Mouse (Mus musculus): ENCODE measurements around the gene Akap2.

Akap2 gene

DNA sequence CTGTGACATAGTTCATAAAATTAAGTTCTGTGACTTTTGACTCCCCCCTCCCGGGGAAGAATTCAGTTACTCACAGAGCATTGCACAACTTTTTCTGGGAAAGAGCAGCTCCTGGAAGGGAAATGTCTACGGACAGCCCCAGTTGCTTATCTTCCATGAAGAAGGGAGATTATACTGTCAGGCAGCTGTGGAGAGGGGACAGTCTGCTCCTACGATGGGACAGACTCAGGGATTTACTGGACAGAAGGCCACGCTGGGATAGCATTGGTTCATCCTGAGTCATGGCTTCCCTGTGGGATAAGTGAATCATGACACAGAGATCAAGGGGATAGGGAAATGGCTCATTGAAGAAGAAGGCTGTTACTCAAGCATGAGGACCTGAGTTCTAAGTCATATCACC lies 121.9 kb downstream of the Akap2 start:
- no peak for DNase-seq

GRCm38 (mm10) chr4:57841911-57842310 lies 124.5 kb downstream of the Akap2 start:
- no peak for DNase-seq

GRCm38 (mm10) chr4:57842472-57843305 lies 125.2 kb downstream of the Akap2 start:
- no peak for DNase-seq

GRCm38 (mm10) chr4:57845031-57845431 lies 127.6 kb downstream of the Akap2 start:
- DNase-seq = no peak

GRCm38 (mm10) chr4:57845541-57846210 lies 128.2 kb downstream of the Akap2 start:
- no peak for DNase-seq

GRCm38 (mm10) chr4:57846381-57846990 lies 129.0 kb downstream of the Akap2 start:
- no peak for DNase-seq

GRCm38 (mm10) chr4:57846991-57847422 lies 129.6 kb downstream of the Akap2 start:
- DNase-seq = no peak

DNA sequence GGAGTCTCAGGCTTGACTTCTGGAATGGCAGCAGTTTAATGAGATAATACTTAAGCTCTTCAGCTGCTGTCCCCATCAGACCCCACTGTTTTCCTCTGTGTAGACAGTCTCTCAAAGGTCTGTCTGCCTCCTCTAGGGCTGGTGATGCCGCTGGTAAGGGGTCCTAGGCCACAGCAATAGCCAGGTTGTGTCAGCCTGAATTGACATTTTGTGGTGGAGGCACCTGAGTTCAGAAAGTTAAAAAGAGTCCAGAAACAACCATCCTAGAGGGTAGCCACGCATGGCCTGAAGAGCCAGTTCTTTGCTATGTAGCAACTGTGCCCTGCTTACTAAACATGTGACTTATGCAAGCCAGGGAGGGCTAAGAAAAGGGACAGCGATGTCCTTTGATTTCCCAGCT lies 130.2 kb downstream of the Akap2 start:
- no peak for DNase-seq

DNA sequence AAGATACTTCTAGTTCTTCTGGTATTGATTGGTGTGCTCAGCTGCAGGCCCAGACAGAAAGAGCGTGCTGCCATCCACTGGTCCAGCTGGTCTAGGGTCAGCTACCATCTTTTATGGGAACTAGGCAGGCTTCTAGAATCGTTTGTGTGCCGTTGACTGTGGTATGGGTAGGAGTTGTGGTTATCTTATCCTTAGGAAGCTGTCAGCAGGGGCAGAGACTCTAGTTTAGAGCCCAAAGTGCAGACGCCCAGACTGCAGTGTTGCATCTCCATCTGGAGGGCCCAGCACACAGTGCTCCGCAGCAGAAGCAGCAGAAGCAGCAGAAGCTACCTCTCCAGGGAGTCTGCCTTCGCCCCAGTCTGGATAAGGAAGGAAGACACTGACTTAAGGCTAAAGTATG lies 132.0 kb downstream of the Akap2 start:
- no peak for DNase-seq

DNA sequence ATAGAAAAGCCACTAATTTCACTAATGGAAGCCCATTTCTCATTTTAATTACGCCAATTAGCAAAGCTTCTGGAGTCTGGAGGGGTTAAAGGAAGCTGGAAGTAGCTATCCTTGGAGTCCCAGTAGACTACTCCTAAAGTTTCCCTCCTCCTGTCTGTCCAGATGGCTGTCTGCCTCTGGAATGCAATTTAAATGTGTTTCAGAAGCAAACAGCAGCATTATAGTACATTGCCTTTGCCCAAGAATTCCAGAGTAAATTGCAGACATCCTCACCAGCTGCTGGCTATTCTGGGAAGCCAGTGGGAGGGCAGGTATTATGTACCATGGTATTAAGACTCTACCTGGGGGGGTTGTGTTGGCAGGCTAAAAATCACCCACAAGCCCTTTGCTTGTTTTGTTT lies 134.3 kb downstream of the Akap2 start:
- DNase-seq = no peak

DNA sequence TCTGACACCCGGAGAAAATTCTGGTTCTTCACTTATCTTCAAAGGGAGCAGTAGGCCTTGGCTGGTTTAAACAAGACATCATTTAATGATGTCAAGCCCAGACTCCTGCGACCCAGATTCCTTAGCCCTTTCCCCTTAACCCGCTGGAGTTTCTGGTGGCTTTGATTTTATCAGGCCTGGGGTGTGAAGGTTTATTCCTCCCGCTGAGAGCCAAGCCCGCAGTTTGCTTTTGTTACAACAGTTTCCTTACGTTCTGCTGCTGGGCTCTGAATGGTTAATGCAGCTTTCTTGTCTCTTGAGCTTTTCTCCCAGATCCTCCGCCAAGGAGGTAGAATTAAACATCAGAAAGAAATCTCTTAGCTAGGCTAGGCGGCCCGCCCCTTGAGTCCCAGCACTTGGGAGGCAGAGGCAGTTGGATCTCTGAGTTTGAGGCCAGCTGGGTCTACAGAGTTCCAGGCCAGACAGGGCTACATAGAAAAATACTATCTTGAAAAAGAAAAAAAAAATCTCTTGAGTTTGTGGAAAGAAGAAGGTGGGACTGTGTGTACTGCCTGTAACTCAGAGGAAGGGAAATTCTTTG lies 135.1 kb downstream of the Akap2 start:
- no peak for DNase-seq

- DNase-seq = no peak
These were observed 136.7 kb downstream of the Akap2 start for GRCm38 (mm10) chr4:57854181-57854580.

DNA sequence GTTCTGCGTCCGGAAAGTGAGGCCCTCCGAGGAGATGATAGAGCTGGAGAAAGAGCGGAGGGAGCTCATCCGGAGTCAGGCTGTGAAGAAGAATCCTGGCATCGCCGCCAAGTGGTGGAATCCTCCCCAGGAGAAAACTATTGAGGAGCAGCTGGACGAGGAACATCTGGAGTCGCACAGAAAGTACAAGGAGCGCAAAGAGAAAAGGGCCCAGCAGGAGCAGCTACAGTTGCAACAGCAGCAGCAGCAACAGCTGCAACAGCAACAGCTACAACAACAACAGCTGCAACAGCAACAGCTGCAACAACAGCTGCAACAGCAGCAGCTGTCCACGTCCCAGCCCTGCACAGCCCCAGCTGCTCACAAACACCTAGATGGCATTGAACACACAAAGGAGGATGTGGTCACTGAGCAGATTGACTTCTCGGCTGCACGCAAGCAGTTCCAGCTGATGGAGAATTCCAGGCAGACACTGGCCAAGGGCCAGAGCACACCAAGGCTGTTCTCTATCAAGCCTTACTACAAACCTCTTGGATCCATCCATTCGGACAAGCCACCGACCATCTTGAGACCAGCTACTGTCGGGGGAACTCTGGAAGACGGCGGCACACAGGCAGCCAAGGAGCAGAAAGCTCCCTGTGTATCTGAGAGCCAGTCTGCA lies 138.0 kb downstream of the Akap2 start:
- DNase-seq = no peak

- DNase-seq = no peak
These were observed 139.2 kb downstream of the Akap2 start for GRCm38 (mm10) chr4:57856673-57857072.

DNA sequence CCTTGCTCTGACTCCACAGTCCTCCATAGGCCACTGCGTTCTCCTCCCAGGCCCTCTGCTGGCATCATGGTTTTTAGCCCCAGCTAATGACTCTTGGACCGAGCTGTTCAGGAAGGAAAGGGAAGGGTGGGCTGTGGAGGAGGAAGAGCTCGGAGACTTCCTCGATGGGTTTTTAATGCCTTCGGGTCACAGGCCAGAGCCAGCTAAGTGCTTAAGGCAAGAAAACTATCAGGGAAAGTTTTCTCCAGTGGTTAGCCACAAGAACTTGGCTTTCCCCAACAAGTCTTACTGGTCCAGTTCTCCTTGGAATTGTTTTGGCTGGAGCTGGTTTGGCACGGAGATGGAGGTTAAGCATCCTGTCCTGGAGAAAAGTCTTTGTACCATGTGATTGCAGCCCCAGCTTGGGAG lies 142.8 kb downstream of the Akap2 start:
- DNase-seq = no peak

- no peak for DNase-seq
These were observed 143.7 kb downstream of the Akap2 start for GRCm38 (mm10) chr4:57861166-57861565.

GRCm38 (mm10) chr4:57861856-57862255 lies 144.4 kb downstream of the Akap2 start:
- no peak for DNase-seq

DNA sequence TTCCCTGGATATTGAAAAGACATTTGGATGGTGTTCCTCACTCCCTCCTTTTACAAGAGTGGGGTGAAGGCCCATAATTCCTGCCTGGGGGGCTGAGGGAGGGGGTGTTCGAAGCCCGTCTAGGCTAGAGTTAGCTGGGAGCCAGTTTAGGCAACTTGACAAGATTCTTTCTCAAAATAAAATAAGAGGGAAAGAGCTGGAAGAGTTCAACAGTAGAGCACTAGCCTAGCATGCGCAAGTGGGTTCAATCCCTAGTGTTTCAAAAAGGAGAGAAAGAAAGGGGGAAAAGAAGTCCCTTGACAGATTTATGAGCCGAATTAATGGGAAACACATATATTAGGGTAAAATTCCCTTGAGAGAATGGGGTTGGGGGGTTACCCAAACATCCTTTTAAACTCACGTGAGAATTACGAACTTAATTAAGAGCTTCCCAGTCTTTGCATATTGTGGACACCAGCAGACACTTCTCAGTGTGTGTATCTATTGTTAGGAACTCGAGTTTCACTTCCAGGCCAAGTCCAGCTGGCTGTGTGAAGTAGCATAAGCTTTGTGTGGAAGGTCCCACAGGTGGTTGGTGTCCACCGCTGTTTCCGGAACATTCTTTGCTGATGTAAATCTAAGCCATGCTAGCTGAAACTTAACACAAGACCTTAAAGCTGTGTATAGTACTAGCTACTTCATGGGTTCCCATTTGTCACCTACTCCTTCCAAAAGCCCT lies 145.0 kb downstream of the Akap2 start:
- no peak for DNase-seq

DNA sequence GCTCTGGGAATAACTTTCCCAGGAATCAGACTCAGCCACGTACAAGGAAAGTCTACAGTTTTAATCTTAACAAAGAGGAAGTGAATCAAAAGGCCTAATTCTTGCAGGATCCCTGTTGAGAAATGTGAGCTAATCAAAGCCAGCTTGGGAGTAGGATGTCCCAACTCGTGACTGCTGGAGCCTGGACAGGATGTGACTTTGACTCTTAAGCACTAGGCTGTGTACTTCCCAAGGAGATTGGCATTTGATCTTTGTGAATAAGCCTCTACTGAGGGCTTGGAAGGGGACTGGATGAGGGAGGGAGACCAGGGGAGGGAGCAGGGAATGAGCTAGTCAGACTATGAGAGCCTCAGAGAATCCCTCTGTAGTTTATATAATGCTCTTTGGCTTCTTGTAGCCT lies 148.6 kb downstream of the Akap2 start:
- no peak for DNase-seq

GRCm38 (mm10) chr4:57866990-57867389 lies 149.5 kb downstream of the Akap2 start:
- no peak for DNase-seq

DNA sequence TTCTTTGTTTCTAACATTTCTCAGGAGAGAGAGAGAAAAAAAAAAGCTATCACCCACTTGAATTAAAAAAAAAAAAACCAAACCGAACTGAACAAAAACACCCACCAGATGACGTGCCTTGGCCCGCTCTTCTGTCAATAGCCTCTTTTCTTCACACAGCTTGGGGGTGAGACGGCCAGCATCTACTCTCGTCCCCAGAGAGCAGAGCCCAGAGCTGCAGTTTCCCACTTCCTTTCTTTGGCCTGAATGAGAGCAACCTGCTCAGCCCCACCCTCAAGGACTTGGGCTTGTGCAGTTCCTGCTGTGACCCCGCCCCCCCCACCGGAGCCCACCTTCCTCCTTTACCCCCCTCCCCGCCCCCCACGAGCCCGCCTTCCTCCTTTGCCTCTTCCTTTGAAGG lies 150.0 kb downstream of the Akap2 start:
- no peak for DNase-seq

- no peak for DNase-seq
These were observed 161.7 kb downstream of the Akap2 start for GRCm38 (mm10) chr4:57879137-57879536.

Data from cerebellum, postnatal 36 days (tissue).